ENCODE assay signal across 8 mouse cellular contexts in genomic region chr3:137938608-137939007, GRCm38 (mm10). TPM values are rescaled to one million over a fixed set of nuclear protein-coding genes. Genes with fewer than 3 reads are reported as not detected.
DNase-seq lines count a peak whose midpoint lies in the region; ATAC-seq and TF ChIP-seq lines count a peak whose summit lies in the region.

No protein-coding gene starts in this region.

- H3K9ac ChIP-seq in kidney, postnatal 0 days (ENCODE audit: low read depth, low read length), result no peak overlapping the region

- H3K4me3 ChIP-seq in kidney, postnatal 0 days (replicated peaks; ENCODE audit: low read depth, low read length), result no peak overlapping the region

- intact Hi-C loops in left cerebral cortex, postnatal 14 days (cut with DNase I), result loop anchor here (5.0 kb wide), 1 partner anchor 209 kb away; no protein-coding TSS in a partner anchor
- intact Hi-C loops in left cerebral cortex, postnatal 36 days (cut with DNase I), result loop anchor here (5.0 kb wide), 2 partner anchors 54 to 204 kb away; partner anchors contain the start of genes Mttp and Trmt10a

- H3K9me3 ChIP-seq in kidney, postnatal 0 days (replicated peaks; ENCODE audit: low read length), result no peaks in the 10 kb centered on the region

- no peaks in the 10 kb centered on the region for H3K4me1 ChIP-seq in kidney, postnatal 0 days (replicated peaks; ENCODE audit: insufficient read depth, low read length)

- peak; percentile 48 for DNase-seq in left cerebral cortex, postnatal 14 days (ENCODE audit: low spot score in 2 of 2)
- no peak for DNase-seq in left cerebral cortex, postnatal 36 days (ENCODE audit: low spot score in 2 of 2)
- peak; percentile 55 to 71 for DNase-seq in cerebellum, postnatal 25 days
- peak; percentile 25 to 28 for DNase-seq in heart, adult 9 months (ENCODE audit: low spot score in 2 of 2)
- DNase-seq in kidney, postnatal 0 days (ENCODE audit: low spot score), result peak; percentile 69
- DNase-seq in lung, postnatal 4 days, result peak; percentile 67 to 78
- DNase-seq in testis, postnatal 10 days (ENCODE audit: low spot score), result peak; percentile 72

- H3K36me3 ChIP-seq in kidney, postnatal 0 days (ENCODE audit: insufficient read depth, low read length), result no peaks in the 10 kb centered on the region

- H3K27me3 ChIP-seq in kidney, postnatal 0 days (ENCODE audit: insufficient read depth, low read length), result no peaks in the 10 kb centered on the region

- H3K4me2 ChIP-seq in kidney, postnatal 0 days (ENCODE audit: low read length), result peak overlapping the region; percentile 23; the same call in 1 of the 2 replicates

- no peak overlapping the region for H3K27ac ChIP-seq in kidney, postnatal 0 days

- 54% methylated on average over 6 of the region's 6 CpGs for WGBS in kidney, postnatal 0 days

- peak; percentile 58 for TF ChIP-seq CTCF in kidney, postnatal 0 days (IDR thresholded peaks at IDR 0.05; ENCODE audit: low read depth)

- peak; percentile 65; the same call in 1 of the 2 replicates for ATAC-seq in kidney, postnatal 0 days (replicated peaks; ENCODE audit: low FRiP score, low read depth)
- ATAC-seq in CD4-positive, CD25-positive, alpha-beta regulatory T cell, adult 4 months, result no peak

RNA-seq across cellular contexts. Expression of gene Lamtor3, which starts 20.3 kb away (rescaled TPM):
- total RNA-seq in left cerebral cortex, postnatal 14 days (2021), result 10 to 100 TPM; 67.3 to 79.5 TPM
- total RNA-seq in left cerebral cortex, postnatal 36 days (2021), result 10 to 100 TPM; 66.5 to 70.6 TPM
- 131 and 135 TPM in 2 replicates for polyA plus RNA-seq in kidney, postnatal 0 days (2015; fragmentation: Nextera tagmentation; extraction: Ambion mirVana)
- polyA plus RNA-seq in CD4-positive, CD25-positive, alpha-beta regulatory T cell, adult 4 months (2017; shearing (Covaris generic)), result 10 to 100 TPM; 72.0 to 73.5 TPM

RNA-seq across cellular contexts. Expression of gene Dapp1, which starts 42.7 kb away (rescaled TPM):
- 1 to 10 TPM; 2.9 to 3.0 TPM for total RNA-seq in left cerebral cortex, postnatal 14 days (2021)
- total RNA-seq in left cerebral cortex, postnatal 36 days (2021), result 1 to 10 TPM; 2.6 to 3.4 TPM
- 8.1 and 8.2 TPM in 2 replicates for polyA plus RNA-seq in kidney, postnatal 0 days (2015; fragmentation: Nextera tagmentation; extraction: Ambion mirVana)
- 10 to 100 TPM; 74.5 to 78.4 TPM for polyA plus RNA-seq in CD4-positive, CD25-positive, alpha-beta regulatory T cell, adult 4 months (2017; shearing (Covaris generic))

Comparison
In these comparisons a context has a peak if more than half of its experiments do, and no peak if none do; other contexts are left out.
1. DNase-seq: peak in left cerebral cortex, postnatal 14 days (2 of 2), cerebellum, postnatal 25 days (2 of 2), heart, adult 9 months (2 of 2), kidney, postnatal 0 days (single experiment), lung, postnatal 4 days (2 of 2) and testis, postnatal 10 days (single experiment); none in left cerebral cortex, postnatal 36 days (0 of 2).